Mouse (Mus musculus): Measurements from ENCODE around the gene Ccdc158.

- TF ChIP-seq CTCF (IDR thresholded peaks at IDR 0.05) (no peak), POLR2A (IDR thresholded peaks at IDR 0.05; ENCODE audit: insufficient read depth, low read depth, low read length) (no peak), EP300 (IDR thresholded peaks at IDR 0.05; ENCODE audit: insufficient read depth, low read depth, low read length) (no peak)
These were observed 113.1 kb downstream of the Ccdc158 start for GRCm38 (mm10) chr5:92562002-92562401.

Measured in heart, adult 2 months (tissue).